19 mouse cellular contexts compared by ENCODE assay signal in genomic region chr1:175997076-175997651, GRCm38 (mm10). TPM values are rescaled to one million over a fixed set of nuclear protein-coding genes. Genes with fewer than 3 reads are reported as not detected.
A peak's percentile ranks its signal among the peaks of the same experiment; 100 is the strongest.
DNase-seq lines count a peak whose midpoint lies in the region; ATAC-seq and TF ChIP-seq lines count a peak whose summit lies in the region.
"Had no signal": no experiment of that assay in that cellular context is flagged by ENCODE, and none has a peak within 500 bp of the region (broad histone marks: within the 10 kb centered on the region; RNA-seq: fewer than 3 reads in every experiment).

No protein-coding gene starts in this region.

- no peak for TF ChIP-seq CTCF in midbrain, postnatal 0 days (IDR thresholded peaks at IDR 0.05)

- H3K4me3 ChIP-seq in heart, embryonic 11.5 days (ENCODE audit: low read depth, low read length): no peak overlapping the region
- H3K4me3 ChIP-seq in embryonic facial prominence, embryonic 14.5 days (ENCODE audit: low read depth, low read length): no peak overlapping the region
- no peak overlapping the region for H3K4me3 ChIP-seq in hindbrain, embryonic 15.5 days
- no peak overlapping the region for H3K4me3 ChIP-seq in midbrain, postnatal 0 days (ENCODE audit: low read depth, low read length)
- H3K4me3 ChIP-seq: heart, embryonic 12.5 days; intestine, embryonic 15.5 days; limb, embryonic 10.5 days; liver, embryonic 12.5 days; lung, embryonic 15.5 days had no signal

- DNase-seq in heart, adult 11 months: peak; percentile 39
- DNase-seq in embryonic facial prominence, embryonic 14.5 days (ENCODE audit: low spot score): peak; percentile 43
- peak; percentile 43 for DNase-seq in midbrain, postnatal 0 days (ENCODE audit: low spot score)
- no peak for DNase-seq in lung, postnatal 4 days
- DNase-seq in layer of hippocampus, adult 18-20 months (ENCODE audit: low spot score in 2 of 2): no peak
- DNase-seq: adrenal gland, postnatal 36 days; cerebellum, adult 9-11 months; gastrocnemius, postnatal 14 days; right cerebral cortex, adult 18-20 months; thymus, postnatal 36 days had no signal

- 73% methylated on average over 7 of the region's 7 CpGs for whole genome bisulfite sequencing in heart, embryonic 11.5 days (ENCODE audit: insufficient replicate concordance)
- WGBS in embryonic facial prominence, embryonic 14.5 days: 52% methylated on average over 7 of the region's 7 CpGs
- WGBS in hindbrain, embryonic 15.5 days: 39% methylated on average over 7 of the region's 7 CpGs
- 46% methylated on average over 7 of the region's 7 CpGs for WGBS in midbrain, postnatal 0 days

- no peaks in the 10 kb centered on the region for H3K27me3 ChIP-seq in heart, embryonic 11.5 days (ENCODE audit: control insufficient read depth, insufficient read depth, low read length)
- no peaks in the 10 kb centered on the region for H3K27me3 ChIP-seq in embryonic facial prominence, embryonic 14.5 days (replicated peaks; ENCODE audit: control insufficient read depth, insufficient read depth, low read length)
- no peaks in the 10 kb centered on the region for H3K27me3 ChIP-seq in hindbrain, embryonic 15.5 days
- no peaks in the 10 kb centered on the region for H3K27me3 ChIP-seq in midbrain, postnatal 0 days (ENCODE audit: insufficient read depth, low read length)
- H3K27me3 ChIP-seq: heart, embryonic 12.5 days; intestine, embryonic 15.5 days; liver, embryonic 12.5 days; lung, embryonic 15.5 days had no signal

- H3K9ac ChIP-seq in heart, embryonic 11.5 days (ENCODE audit: low read depth, low read length): no peak overlapping the region
- H3K9ac ChIP-seq in embryonic facial prominence, embryonic 14.5 days (ENCODE audit: low read depth, low read length): no peak overlapping the region
- no peak overlapping the region for H3K9ac ChIP-seq in hindbrain, embryonic 15.5 days
- no peak overlapping the region for H3K9ac ChIP-seq in midbrain, postnatal 0 days (replicated peaks; ENCODE audit: low read length, poor library complexity, severe bottlenecking)
- H3K9ac ChIP-seq: heart, embryonic 12.5 days; intestine, embryonic 15.5 days; liver, embryonic 12.5 days; lung, embryonic 15.5 days had no signal

- H3K27ac ChIP-seq in heart, embryonic 11.5 days (ENCODE audit: low read depth, low read length): no peak overlapping the region
- H3K27ac ChIP-seq in embryonic facial prominence, embryonic 14.5 days (replicated peaks; ENCODE audit: low read depth, low read length): no peak overlapping the region
- H3K27ac ChIP-seq in hindbrain, embryonic 15.5 days (replicated peaks): peak overlapping the region; percentile 17; the same call in 1 of the 2 replicates
- no peak overlapping the region for H3K27ac ChIP-seq in midbrain, postnatal 0 days (ENCODE audit: low read depth, low read length)
- H3K27ac ChIP-seq: intestine, embryonic 15.5 days; limb, embryonic 10.5 days; liver, embryonic 12.5 days; lung, embryonic 15.5 days had no signal

- H3K4me1 ChIP-seq in heart, embryonic 11.5 days (ENCODE audit: control insufficient read depth, insufficient read depth, low read length): no peaks in the 10 kb centered on the region
- no peaks in the 10 kb centered on the region for H3K4me1 ChIP-seq in embryonic facial prominence, embryonic 14.5 days (ENCODE audit: control insufficient read depth, insufficient read depth, low read length)
- H3K4me1 ChIP-seq in hindbrain, embryonic 15.5 days (replicated peaks): peaks cover 12% of the 10 kb centered on the region
- 0 out of 2 replicates have a peak, but pooled peaks cover 5% of the 10 kb centered on the region for H3K4me1 ChIP-seq in midbrain, postnatal 0 days (ENCODE audit: insufficient read depth, low read length)
- H3K4me1 ChIP-seq: heart, embryonic 12.5 days; intestine, embryonic 15.5 days; limb, embryonic 10.5 days; liver, embryonic 12.5 days; lung, embryonic 15.5 days had no signal

- H3K36me3 ChIP-seq in heart, embryonic 11.5 days (ENCODE audit: control insufficient read depth, insufficient read depth, low read length): no peaks in the 10 kb centered on the region
- no peaks in the 10 kb centered on the region for H3K36me3 ChIP-seq in embryonic facial prominence, embryonic 14.5 days (ENCODE audit: control insufficient read depth, insufficient read depth, low read length)
- no peaks in the 10 kb centered on the region for H3K36me3 ChIP-seq in hindbrain, embryonic 15.5 days
- no peaks in the 10 kb centered on the region for H3K36me3 ChIP-seq in midbrain, postnatal 0 days (ENCODE audit: insufficient read depth, low read length)
- H3K36me3 ChIP-seq: heart, embryonic 12.5 days; intestine, embryonic 15.5 days; limb, embryonic 10.5 days; liver, embryonic 12.5 days; lung, embryonic 15.5 days had no signal

- no peak for ATAC-seq in heart, embryonic 11.5 days (replicated peaks; ENCODE audit: insufficient number of reproducible peaks, low FRiP score, low TSS enrichment)
- ATAC-seq in embryonic facial prominence, embryonic 14.5 days (ENCODE audit: low read depth): peak; percentile 60; the same call in 1 of the 2 replicates
- ATAC-seq in hindbrain, embryonic 15.5 days (ENCODE audit: low FRiP score, low read depth): peak; percentile 72
- no peak for ATAC-seq in midbrain, postnatal 0 days (ENCODE audit: low FRiP score)
- ATAC-seq: intestine, embryonic 15.5 days; liver, embryonic 12.5 days had no signal

- no peak overlapping the region for H3K4me2 ChIP-seq in heart, embryonic 11.5 days
- no peak overlapping the region for H3K4me2 ChIP-seq in embryonic facial prominence, embryonic 14.5 days (ENCODE audit: low read depth, low read length)
- H3K4me2 ChIP-seq in hindbrain, embryonic 15.5 days: no peak overlapping the region
- no peak overlapping the region for H3K4me2 ChIP-seq in midbrain, postnatal 0 days (ENCODE audit: low read depth, low read length, poor library complexity, severe bottlenecking)
- H3K4me2 ChIP-seq: heart, embryonic 12.5 days; intestine, embryonic 15.5 days; liver, embryonic 12.5 days; lung, embryonic 15.5 days had no signal

- no peaks in the 10 kb centered on the region for H3K9me3 ChIP-seq in heart, embryonic 11.5 days (replicated peaks; ENCODE audit: control insufficient read depth, low read length)
- no peaks in the 10 kb centered on the region for H3K9me3 ChIP-seq in embryonic facial prominence, embryonic 14.5 days (ENCODE audit: control insufficient read depth, low read length)
- H3K9me3 ChIP-seq in hindbrain, embryonic 15.5 days: no peaks in the 10 kb centered on the region
- no peaks in the 10 kb centered on the region for H3K9me3 ChIP-seq in midbrain, postnatal 0 days (ENCODE audit: low read length)
- H3K9me3 ChIP-seq: heart, embryonic 12.5 days; intestine, embryonic 15.5 days; limb, embryonic 10.5 days; liver, embryonic 12.5 days; lung, embryonic 15.5 days had no signal

RNA-seq across cellular contexts. Expression of gene Rbm8a2, which starts 18.2 kb away (rescaled TPM):
- 0.17 and 0.83 TPM in 2 replicates for polyA plus RNA-seq in heart, embryonic 11.5 days (2014; fragmentation: Nextera tagmentation; extraction: Ambion mirVana)
- polyA plus RNA-seq in embryonic facial prominence, embryonic 14.5 days (2014; fragmentation: Nextera tagmentation; extraction: Ambion mirVana): 0.31 and 0.57 TPM in 2 replicates
- polyA plus RNA-seq in hindbrain, embryonic 15.5 days (2015; fragmentation: Nextera tagmentation; extraction: Ambion mirVana): 0.40 and 0.73 TPM in 2 replicates
- total RNA-seq in midbrain, postnatal 0 days (2014; rRNA removed): 0.16 and 1.5 TPM in 2 replicates
- polyA plus RNA-seq in midbrain, postnatal 0 days (2015; fragmentation: Nextera tagmentation; extraction: Ambion mirVana): 0.36 and 0.57 TPM in 2 replicates
- not detected for total RNA-seq in layer of hippocampus, adult 18-20 months (2021)
- total RNA-seq: adrenal gland, postnatal 36 days; gastrocnemius, postnatal 14 days; heart, postnatal 25 days had no signal
- polyA plus RNA-seq: testis, adult 2 months had no signal

Comparison
In these comparisons a context has a peak if more than half of its experiments do, and no peak if none do; other contexts are left out.
1. DNase-seq: peak in heart, adult 11 months (single experiment), embryonic facial prominence, embryonic 14.5 days (single experiment) and midbrain, postnatal 0 days (single experiment); none in lung, postnatal 4 days (0 of 2) and layer of hippocampus, adult 18-20 months (0 of 2).
2. ATAC-seq: peak in embryonic facial prominence, embryonic 14.5 days (single experiment) and hindbrain, embryonic 15.5 days (single experiment); none in heart, embryonic 11.5 days (single experiment) and midbrain, postnatal 0 days (single experiment).